Mouse (Mus musculus): ENCODE measurements around the gene Lgals3.

Lgals3 gene

GRCm38 (mm10) chr14:47369741-47370140, 2.2 kb downstream of the Lgals3 start:
- no peak for DNase-seq (ENCODE audit: low read depth, low spot score)

GRCm38 (mm10) chr14:47370790-47371189, 3.2 kb downstream of the Lgals3 start:
- no peak for DNase-seq (ENCODE audit: low read depth, low spot score)

- DNase-seq (ENCODE audit: low read depth, low spot score), result no peak
Measured at GRCm38 (mm10) chr14:47371689-47372088, 4.1 kb downstream of the Lgals3 start.

GRCm38 (mm10) chr14:47373728-47374678, 6.5 kb downstream of the Lgals3 start:
- no peak for DNase-seq (ENCODE audit: low read depth, low spot score)

GRCm38 (mm10) chr14:47376526-47376925, 9.0 kb downstream of the Lgals3 start:
- no peak for DNase-seq (ENCODE audit: low read depth, low spot score)

GRCm38 (mm10) chr14:47378336-47378735, 10.8 kb downstream of the Lgals3 start:
- DNase-seq (ENCODE audit: low read depth, low spot score), result no peak

GRCm38 (mm10) chr14:47383911-47384310, 16.4 kb downstream of the Lgals3 start:
- DNase-seq (ENCODE audit: low read depth, low spot score), result no peak

GRCm38 (mm10) chr14:47384653-47385052, 17.1 kb downstream of the Lgals3 start:
- DNase-seq (ENCODE audit: low read depth, low spot score), result no peak

GRCm38 (mm10) chr14:47386125-47386524, 18.6 kb downstream of the Lgals3 start:
- DNase-seq (ENCODE audit: low read depth, low spot score), result no peak

- no peak for DNase-seq (ENCODE audit: low read depth, low spot score)
Measured at GRCm38 (mm10) chr14:47393354-47394094, 26.0 kb downstream of the Lgals3 start.

GRCm38 (mm10) chr14:47395007-47395406, 27.5 kb downstream of the Lgals3 start:
- no peak for DNase-seq (ENCODE audit: low read depth, low spot score)

- no peak for DNase-seq (ENCODE audit: low read depth, low spot score)
Measured at GRCm38 (mm10) chr14:47395462-47396026, 28.0 kb downstream of the Lgals3 start.

- DNase-seq (ENCODE audit: low read depth, low spot score), result no peak
Measured at GRCm38 (mm10) chr14:47396165-47396652, 28.7 kb downstream of the Lgals3 start.

- DNase-seq (ENCODE audit: low read depth, low spot score), result no peak
Measured at GRCm38 (mm10) chr14:47402735-47403134, 35.2 kb downstream of the Lgals3 start.

- no peak for DNase-seq (ENCODE audit: low read depth, low spot score)
Measured at GRCm38 (mm10) chr14:47406000-47406399, 38.4 kb downstream of the Lgals3 start.

GRCm38 (mm10) chr14:47417346-47417745, 49.8 kb downstream of the Lgals3 start:
- DNase-seq (ENCODE audit: low read depth, low spot score), result no peak

GRCm38 (mm10) chr14:47417775-47418665, 50.5 kb downstream of the Lgals3 start, which contains the start of gene Dlgap5:
Gene Dlgap5 (minus strand): TSS chr14:47418407.
- DNase-seq (ENCODE audit: low read depth, low spot score), result peak; percentile 70

- DNase-seq (ENCODE audit: low read depth, low spot score), result no peak
Measured at GRCm38 (mm10) chr14:47418666-47418991, 51.1 kb downstream of the Lgals3 start.

GRCm38 (mm10) chr14:47419034-47419625, 51.6 kb downstream of the Lgals3 start:
- DNase-seq (ENCODE audit: low read depth, low spot score), result no peak

- no peak for DNase-seq (ENCODE audit: low read depth, low spot score)
Measured at GRCm38 (mm10) chr14:47419723-47420276, 52.2 kb downstream of the Lgals3 start.
